Mouse (Mus musculus): ENCODE results near the gene Ssbp4.

The Ssbp4 gene

DNA sequence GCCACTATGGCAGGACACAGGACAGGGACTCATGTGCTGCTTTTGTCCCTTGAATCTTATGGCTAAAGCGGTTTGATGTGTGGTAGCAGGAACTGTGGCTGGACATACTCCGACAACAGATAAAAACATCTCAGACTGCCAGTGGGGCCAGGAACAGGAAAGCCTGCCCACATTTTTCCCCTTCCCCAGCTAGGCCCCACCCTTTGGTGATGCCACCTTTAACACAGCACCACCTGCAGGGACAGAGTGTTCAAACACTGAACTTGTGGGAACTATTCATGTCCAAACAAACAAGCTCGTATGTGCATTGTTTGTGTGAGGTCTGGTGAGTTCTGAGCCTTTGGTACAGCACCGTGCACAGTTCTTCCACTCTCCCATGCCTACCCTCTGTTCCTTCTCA, 50.3 kb downstream of the Ssbp4 start:
- CTCF ChIA-PET = no interaction called here

DNA sequence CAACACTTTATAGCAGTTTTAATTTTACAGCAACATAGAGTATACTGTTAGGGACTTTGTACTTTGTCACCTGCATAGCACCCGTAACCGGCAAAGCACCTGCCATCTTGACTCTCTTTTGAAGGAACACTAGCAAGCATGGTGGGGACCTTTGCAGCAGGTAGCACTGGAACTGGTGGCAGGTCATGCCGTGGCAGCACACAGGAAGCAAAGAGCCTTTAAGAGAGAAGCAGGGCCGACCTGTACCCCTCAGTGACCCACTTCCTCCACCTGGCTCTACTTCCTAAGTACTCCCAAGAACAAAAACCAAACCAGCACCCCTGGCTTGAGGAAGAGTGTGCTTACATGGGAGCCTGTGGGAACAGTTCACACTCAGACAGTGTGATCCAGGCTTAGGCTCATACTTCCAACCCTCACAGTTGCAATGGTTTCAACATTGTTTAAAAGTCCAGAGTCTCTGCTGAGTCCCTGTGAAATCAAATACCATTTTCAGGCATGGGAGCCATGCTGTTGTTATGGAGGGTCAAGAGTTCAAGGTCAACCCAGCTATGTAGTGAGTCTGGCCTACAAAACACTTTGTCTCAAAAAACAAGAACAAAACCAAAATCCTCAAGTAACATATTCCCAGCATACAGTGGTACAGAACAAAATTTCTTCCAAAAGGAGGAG, 53.5 kb downstream of the Ssbp4 start:
- CTCF ChIA-PET = no interaction called here

DNA sequence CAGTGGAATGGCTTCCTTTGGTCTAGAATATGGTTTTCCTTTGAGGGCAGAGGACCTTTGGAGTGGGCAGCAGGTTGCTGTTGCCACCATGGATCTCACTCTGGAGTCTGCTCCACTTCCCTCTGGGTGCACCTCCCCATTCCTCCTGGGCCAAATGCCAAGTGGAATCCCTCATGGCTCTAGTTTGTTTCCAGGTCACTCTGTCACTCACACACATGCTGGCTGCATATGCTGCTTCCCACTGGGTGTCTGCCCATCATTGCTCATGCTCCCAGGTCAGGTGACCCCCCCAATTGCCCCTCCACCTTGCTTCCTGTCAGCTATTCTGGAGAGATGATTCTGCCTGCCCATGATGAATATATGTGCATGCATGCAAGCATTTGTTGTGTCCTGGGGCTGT, 54.9 kb downstream of the Ssbp4 start:
- CTCF ChIA-PET = no interaction called here

DNA sequence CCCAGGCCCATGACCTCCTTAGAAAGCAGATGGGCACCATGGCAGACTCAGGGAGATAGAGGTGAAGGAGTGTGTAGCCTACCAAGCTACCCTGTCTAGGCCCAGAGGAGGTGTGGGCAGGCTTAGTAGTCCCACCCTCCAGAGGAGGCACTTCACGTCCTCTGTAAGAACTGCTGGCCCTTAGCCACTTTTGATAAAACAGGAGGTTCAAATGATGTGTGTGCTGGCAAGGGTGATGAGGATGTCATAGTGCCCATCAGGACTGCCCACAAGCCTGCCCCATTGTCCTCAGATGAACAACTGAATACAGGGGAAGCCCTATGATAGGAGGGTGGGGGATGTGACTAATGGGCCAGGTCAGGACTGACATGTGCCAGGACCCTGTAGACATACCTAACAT, 55.8 kb downstream of the Ssbp4 start:
- CTCF ChIA-PET = interaction anchor here (0.8 kb wide), 1 partner anchor 26 kb away, joined by 3 read pairs; no protein-coding TSS in a partner anchor

DNA sequence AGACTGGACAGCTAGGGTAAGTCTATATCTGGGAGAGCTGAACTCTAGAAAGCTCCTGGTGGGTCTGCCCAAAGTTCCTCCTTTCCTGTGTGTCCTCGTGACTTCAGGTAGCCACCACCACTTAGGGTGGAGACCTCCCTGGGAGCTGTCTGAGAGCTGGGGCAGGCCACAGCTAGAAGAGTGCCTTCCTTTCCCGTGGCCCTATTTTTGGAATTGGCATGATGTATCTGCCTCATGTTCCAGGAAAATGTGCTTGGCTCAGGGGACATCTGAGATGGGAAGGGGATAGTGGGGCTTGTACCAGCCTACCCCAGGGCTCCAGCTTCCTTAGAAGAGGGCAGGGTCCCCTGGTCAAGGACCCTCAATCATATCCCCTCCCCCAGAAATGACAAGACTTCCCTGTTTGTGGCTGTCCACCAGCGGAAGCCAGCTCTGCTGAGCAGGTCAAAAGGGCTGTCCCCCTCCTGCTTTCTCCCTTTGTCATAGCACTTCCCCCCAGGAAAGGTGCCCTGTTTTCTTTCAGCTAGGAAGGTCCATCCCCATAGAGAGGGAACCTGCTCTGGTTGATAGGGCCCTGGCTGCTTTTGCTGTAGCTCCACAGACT, 57.0 kb downstream of the Ssbp4 start:
- CTCF ChIA-PET = interaction anchor here (0.6 kb wide), 1 partner anchor 23 kb away, joined by 8 read pairs; no protein-coding TSS in a partner anchor

DNA sequence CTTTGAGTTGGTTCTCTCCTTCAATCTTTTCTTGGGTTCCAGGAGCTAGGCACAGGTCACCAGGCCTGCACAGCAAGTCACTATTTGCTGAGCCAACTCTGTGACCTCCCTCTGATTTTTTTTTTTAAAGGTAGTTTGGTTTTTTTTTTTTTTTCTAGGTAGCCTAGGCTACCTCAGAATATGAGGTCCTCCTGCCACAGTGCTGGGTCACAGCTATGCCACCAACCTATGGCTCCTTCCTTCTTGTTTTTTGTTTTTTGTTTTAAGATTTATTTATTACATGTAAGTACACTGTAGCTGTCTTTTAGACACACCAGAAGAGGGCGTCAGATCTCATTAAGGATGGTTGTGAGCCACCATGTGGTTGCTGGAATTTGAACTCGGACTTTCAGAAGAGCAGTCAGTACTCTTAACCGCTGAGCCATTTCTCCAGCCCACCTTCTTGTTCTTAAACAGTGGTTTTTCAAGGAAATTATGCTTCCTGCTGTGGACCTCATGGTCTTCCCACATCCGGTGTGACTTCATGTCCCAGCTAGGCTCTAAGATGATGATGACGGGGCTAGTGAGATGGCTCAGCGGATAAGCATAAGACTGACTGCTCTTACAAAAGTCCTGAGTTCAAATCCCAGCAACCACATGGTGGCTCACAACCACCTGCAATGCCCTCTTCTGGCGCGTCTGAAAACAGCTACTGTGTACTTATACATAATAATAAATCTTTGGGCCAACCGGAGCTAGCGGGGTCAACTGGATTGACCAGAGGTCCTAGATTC, 59.1 kb downstream of the Ssbp4 start:
- CTCF ChIA-PET = interaction anchor here (0.5 to 0.7 kb wide), 3 partner anchors 18 to 253 kb away, joined by 3 to 4 read pairs (median 3); no protein-coding TSS in a partner anchor

DNA sequence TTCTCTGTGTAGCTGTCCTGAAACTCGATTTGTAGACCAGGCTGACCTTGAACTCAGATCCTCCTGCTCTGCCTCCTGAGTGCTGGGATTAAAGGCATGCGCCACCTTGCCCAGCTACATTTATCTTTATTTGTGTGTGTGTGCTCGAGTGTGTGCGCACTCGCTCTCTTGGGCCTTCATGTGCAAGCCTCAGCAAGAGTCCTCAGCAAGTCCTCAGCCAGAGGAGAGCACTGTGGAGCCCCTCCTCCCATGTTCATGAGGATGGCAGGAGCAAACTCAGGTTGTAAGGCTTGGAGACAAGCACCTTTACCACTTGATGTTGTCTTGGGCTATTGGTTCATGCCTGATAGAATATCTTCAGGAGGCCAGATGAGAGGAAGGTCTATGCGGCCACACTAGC, 60.9 kb downstream of the Ssbp4 start:
- CTCF ChIA-PET = interaction anchor here (0.6 kb wide), 1 partner anchor 11 kb away, joined by 3 read pairs; no protein-coding TSS in a partner anchor

Data from spleen, embryonic (tissue).